Mouse (Mus musculus) hindbrain, embryonic 10.5 days (tissue): Measurements from ENCODE around the gene Cald1. TPM values are rescaled to one million over a fixed set of nuclear protein-coding genes. Genes with fewer than 3 reads are reported as not detected.

ENCODE experiments used
- polyA plus RNA-seq: library from polyadenylated mRNA; unstranded; fragments of >200 nt; fragmentation: Nextera tagmentation; extraction: Ambion mirVana; gene quantifications from 2 replicates; pipeline ENCODE4 v1.2.1, GENCODE M21; 2016

Gene Cald1
- polyA plus RNA-seq, 1 experiment from 2014 or later, result 117 TPM

Other genes starting within 250 kb of the Cald1 start
- 27.2 and 29.1 TPM in 2 replicates for gene Akr1b8, start 244.4 kb upstream of the Cald1 start, polyA plus RNA-seq
- 16.7 and 18.7 TPM in 2 replicates for gene Akr1b10, start 214.3 kb upstream of the Cald1 start, polyA plus RNA-seq
- gene Akr1b7, start 186.2 kb upstream of the Cald1 start, polyA plus RNA-seq, result not detected in 2 replicates
- gene Bpgm, start 122.3 kb upstream of the Cald1 start, polyA plus RNA-seq, result 64.5 and 72.7 TPM in 2 replicates
- 4.0 and 5.9 TPM in 2 replicates for gene Agbl3, start 181.9 kb downstream of the Cald1 start, polyA plus RNA-seq